Mouse (Mus musculus): ENCODE measurements around the gene Spdef. TPM values are rescaled to one million over a fixed set of nuclear protein-coding genes. Genes with fewer than 3 reads are reported as not detected.

The Spdef gene
- total and polyA plus RNA-seq, 2 experiments from 2014 or later, result 3.7 to 4.7 TPM

- no peak overlapping the region for H3K4me3 ChIP-seq (ENCODE audit: low read depth, low read length)
- H3K27ac ChIP-seq (ENCODE audit: low read depth, low read length), result peak overlapping the region; percentile 47; the same call in 1 of the 2 replicates
- H3K27me3 ChIP-seq (ENCODE audit: insufficient read depth, low read length), result no peaks in the 10 kb centered on the region
- H3K9me3 ChIP-seq (ENCODE audit: low read length), result no peaks in the 10 kb centered on the region
- 0 out of 2 replicates have a peak overlapping the region, but pooled peaks have one; percentile 13 for H3K9ac ChIP-seq (replicated peaks; ENCODE audit: low read length, poor library complexity, severe bottlenecking)
- 73% methylated on average over 6 of the region's 6 CpGs for WGBS
- TF ChIP-seq CTCF (IDR thresholded peaks at IDR 0.05), result peak; percentile 15; the same call in 1 of the 2 replicates
- ATAC-seq (ENCODE audit: low FRiP score), result no peak
- H3K36me3 ChIP-seq (ENCODE audit: insufficient read depth, low read length), result peaks cover 4% of the 10 kb centered on the region; the same call in 1 of the 2 replicates
- H3K4me2 ChIP-seq (ENCODE audit: low read depth, low read length, poor library complexity, severe bottlenecking), result no peak overlapping the region
- peaks cover 4% of the 10 kb centered on the region; the same call in 1 of the 2 replicates for H3K4me1 ChIP-seq (ENCODE audit: insufficient read depth, low read length)
- DNase-seq (ENCODE audit: low spot score), result no peak
These were observed 26.9 kb downstream of the Spdef start for GRCm38 (mm10) chr17:27701856-27702255.

GRCm38 (mm10) chr17:27700812-27701211, 27.9 kb downstream of the Spdef start:
- ATAC-seq (ENCODE audit: low FRiP score) (no peak), DNase-seq (ENCODE audit: low spot score) (no peak)
- no peak overlapping the region for H3K27ac ChIP-seq (ENCODE audit: low read depth, low read length)
- H3K27me3 ChIP-seq (ENCODE audit: insufficient read depth, low read length), result no peaks in the 10 kb centered on the region
- H3K9me3 ChIP-seq (ENCODE audit: low read length), result no peaks in the 10 kb centered on the region
- H3K4me1 ChIP-seq (ENCODE audit: insufficient read depth, low read length), result peaks cover 4% of the 10 kb centered on the region; the same call in 1 of the 2 replicates
- WGBS, result 63% methylated on average over 2 of the region's 2 CpGs
- H3K9ac ChIP-seq (replicated peaks; ENCODE audit: low read length, poor library complexity, severe bottlenecking), result no peak overlapping the region
- no peak overlapping the region for H3K4me2 ChIP-seq (ENCODE audit: low read depth, low read length, poor library complexity, severe bottlenecking)
- peaks cover 4% of the 10 kb centered on the region; the same call in 1 of the 2 replicates for H3K36me3 ChIP-seq (ENCODE audit: insufficient read depth, low read length)
- H3K4me3 ChIP-seq (ENCODE audit: low read depth, low read length), result no peak overlapping the region
- TF ChIP-seq CTCF (IDR thresholded peaks at IDR 0.05), result no peak

GRCm38 (mm10) chr17:27699641-27700244, 29.0 kb downstream of the Spdef start:
- H3K27ac ChIP-seq (ENCODE audit: low read depth, low read length), result no peak overlapping the region
- WGBS, result 88% methylated on average over 17 of the region's 17 CpGs
- no peak overlapping the region for H3K4me3 ChIP-seq (ENCODE audit: low read depth, low read length)
- ATAC-seq (ENCODE audit: low FRiP score) (no peak), DNase-seq (ENCODE audit: low spot score) (no peak)
- no peak overlapping the region for H3K9ac ChIP-seq (replicated peaks; ENCODE audit: low read length, poor library complexity, severe bottlenecking)
- TF ChIP-seq CTCF (IDR thresholded peaks at IDR 0.05), result no peak
- no peak overlapping the region for H3K4me2 ChIP-seq (ENCODE audit: low read depth, low read length, poor library complexity, severe bottlenecking)
- 0 out of 2 replicates have a peak, but pooled peaks cover under 1% of the 10 kb centered on the region for H3K36me3 ChIP-seq (ENCODE audit: insufficient read depth, low read length)
- H3K4me1 ChIP-seq (ENCODE audit: insufficient read depth, low read length), result peaks cover 4% of the 10 kb centered on the region; the same call in 1 of the 2 replicates
- H3K9me3 ChIP-seq (ENCODE audit: low read length), result no peaks in the 10 kb centered on the region
- no peaks in the 10 kb centered on the region for H3K27me3 ChIP-seq (ENCODE audit: insufficient read depth, low read length)

- WGBS, result 80% methylated on average over 14 of the region's 14 CpGs
- Histone ChIP-seq H3K9ac (replicated peaks; ENCODE audit: low read length, poor library complexity, severe bottlenecking) (no peak overlapping the region), H3K4me2 (ENCODE audit: low read depth, low read length, poor library complexity, severe bottlenecking) (no peak overlapping the region), H3K36me3 (ENCODE audit: insufficient read depth, low read length) (no peaks in the 10 kb centered on the region), H3K9me3 (ENCODE audit: low read length) (no peaks in the 10 kb centered on the region), H3K4me1 (ENCODE audit: insufficient read depth, low read length) (peaks cover 5% of the 10 kb centered on the region; the same call in 1 of the 2 replicates), H3K27ac (ENCODE audit: low read depth, low read length) (no peak overlapping the region), H3K27me3 (ENCODE audit: insufficient read depth, low read length) (no peaks in the 10 kb centered on the region), H3K4me3 (ENCODE audit: low read depth, low read length) (no peak overlapping the region)
- DNase-seq (ENCODE audit: low spot score), result no peak
- TF ChIP-seq CTCF (IDR thresholded peaks at IDR 0.05), result no peak
- no peak for ATAC-seq (ENCODE audit: low FRiP score)
These were observed 37.6 kb downstream of the Spdef start for GRCm38 (mm10) chr17:27690993-27691693.

- 33% methylated on average over 5 of the region's 5 CpGs for WGBS
- Histone ChIP-seq H3K27me3 (ENCODE audit: insufficient read depth, low read length) (no peaks in the 10 kb centered on the region), H3K4me3 (ENCODE audit: low read depth, low read length) (peak overlapping the region; percentile 71), H3K9me3 (ENCODE audit: low read length) (no peaks in the 10 kb centered on the region), H3K9ac (replicated peaks; ENCODE audit: low read length, poor library complexity, severe bottlenecking) (peak overlapping the region; percentile 85), H3K36me3 (ENCODE audit: insufficient read depth, low read length) (no peaks in the 10 kb centered on the region), H3K27ac (ENCODE audit: low read depth, low read length) (no peak overlapping the region), H3K4me2 (ENCODE audit: low read depth, low read length, poor library complexity, severe bottlenecking) (peak overlapping the region; percentile 87), H3K4me1 (ENCODE audit: insufficient read depth, low read length) (peaks cover 5% of the 10 kb centered on the region; the same call in 1 of the 2 replicates)
- ATAC-seq (ENCODE audit: low FRiP score), result no peak
- no peak for DNase-seq (ENCODE audit: low spot score)
- no peak for TF ChIP-seq CTCF (IDR thresholded peaks at IDR 0.05)
These were observed 42.4 kb downstream of the Spdef start for GRCm38 (mm10) chr17:27686395-27686794.

- Histone ChIP-seq H3K4me1 (ENCODE audit: insufficient read depth, low read length) (peaks cover 5% of the 10 kb centered on the region; the same call in 1 of the 2 replicates), H3K9ac (replicated peaks; ENCODE audit: low read length, poor library complexity, severe bottlenecking) (peak overlapping the region; percentile 85), H3K4me3 (ENCODE audit: low read depth, low read length) (peak overlapping the region; percentile 71), H3K27me3 (ENCODE audit: insufficient read depth, low read length) (no peaks in the 10 kb centered on the region), H3K4me2 (ENCODE audit: low read depth, low read length, poor library complexity, severe bottlenecking) (peak overlapping the region; percentile 87), H3K9me3 (ENCODE audit: low read length) (no peaks in the 10 kb centered on the region), H3K27ac (ENCODE audit: low read depth, low read length) (peak overlapping the region; percentile 72), H3K36me3 (ENCODE audit: insufficient read depth, low read length) (no peaks in the 10 kb centered on the region)
- TF ChIP-seq CTCF (IDR thresholded peaks at IDR 0.05), result no peak
- DNase-seq (ENCODE audit: low spot score), result peak; percentile 33
- peak; percentile 48 for ATAC-seq (ENCODE audit: low FRiP score)
- 4% methylated on average over 11 of the region's 11 CpGs for WGBS
These were observed 43.2 kb downstream of the Spdef start for GRCm38 (mm10) chr17:27685550-27685913.
